Mouse (Mus musculus): ENCODE results near the gene Ciita.

- TF ChIP-seq CTCF (IDR thresholded peaks at IDR 0.05; ENCODE audit: insufficient read depth, low read length) = no peak
- TF ChIP-seq POLR2A (IDR thresholded peaks at IDR 0.05; ENCODE audit: borderline replicate concordance, extremely low read depth, low read depth, low read length) = no peak
Observed at GRCm38 (mm10) chr16:10482343-10482742, 2.5 kb downstream of the Ciita start.
